Mouse (Mus musculus): Measurements from ENCODE around the gene Mpo. TPM values are rescaled to one million over a fixed set of nuclear protein-coding genes. Genes with fewer than 3 reads are reported as not detected.
A peak's percentile ranks its signal among the peaks of the same experiment; 100 is the strongest.

The Mpo gene
- polyA plus RNA-seq, 1 experiment from 2014 or later, result not detected

- ChIA-PET CTCF (interaction anchor here (1.4 kb wide), 1 partner anchor 59 kb away, joined by 3 read pairs; no protein-coding TSS in a partner anchor), POLR2A (no interaction called here)
- ATAC-seq, result no peak
- H3K27me3 ChIP-seq, result peaks cover 29% of the 10 kb centered on the region
- in situ Hi-C loops (cut with MboI; ENCODE audit: low pct_unique_long_range_greater_than_20kb), result no loop called here
- TF ChIP-seq CTCF (IDR thresholded peaks at IDR 0.05), result no peak
- no peak for DNase-seq (ENCODE audit: low read depth, low spot score)
Measured at GRCm38 (mm10) chr11:87807433-87807832, 14.1 kb downstream of the Mpo start.

- ChIA-PET CTCF (no interaction called here), POLR2A (no interaction called here)
- DNase-seq (ENCODE audit: low read depth, low spot score) (no peak), ATAC-seq (no peak)
- no peak for TF ChIP-seq CTCF (IDR thresholded peaks at IDR 0.05)
- in situ Hi-C loops (cut with MboI; ENCODE audit: low pct_unique_long_range_greater_than_20kb), result no loop called here
- peaks cover 34% of the 10 kb centered on the region for H3K27me3 ChIP-seq
Measured at GRCm38 (mm10) chr11:87808236-87808635, 14.9 kb downstream of the Mpo start.

- POLR2A ChIA-PET, result no interaction called here
- CTCF ChIA-PET, result no interaction called here
- in situ Hi-C loops (cut with MboI; ENCODE audit: low pct_unique_long_range_greater_than_20kb), result no loop called here
- ATAC-seq, result no peak
- no peak for TF ChIP-seq CTCF (IDR thresholded peaks at IDR 0.05)
- H3K27me3 ChIP-seq, result peaks cover 49% of the 10 kb centered on the region
- DNase-seq (ENCODE audit: low read depth, low spot score), result no peak
Measured at GRCm38 (mm10) chr11:87811396-87811795, 18.0 kb downstream of the Mpo start.

- ChIA-PET POLR2A (no interaction called here), CTCF (interaction anchor here (2.6 kb wide), 1 partner anchor 9 kb away, joined by 10 read pairs; no protein-coding TSS in a partner anchor)
- DNase-seq (ENCODE audit: low read depth, low spot score) (no peak), ATAC-seq (no peak)
- in situ Hi-C loops (cut with MboI; ENCODE audit: low pct_unique_long_range_greater_than_20kb), result no loop called here
- TF ChIP-seq CTCF (IDR thresholded peaks at IDR 0.05), result no peak
- H3K27me3 ChIP-seq, result peaks cover 53% of the 10 kb centered on the region
Measured at GRCm38 (mm10) chr11:87814831-87815230, 21.4 kb downstream of the Mpo start.

- DNase-seq (ENCODE audit: low read depth, low spot score) (no peak), ATAC-seq (no peak)
- in situ Hi-C loops (cut with MboI; ENCODE audit: low pct_unique_long_range_greater_than_20kb), result no loop called here
- CTCF ChIA-PET, result interaction anchor here (1.2 to 2.6 kb wide), 2 partner anchors 11 to 16 kb away, joined by 3 to 10 read pairs; no protein-coding TSS in a partner anchor
- peak; percentile 77 for TF ChIP-seq CTCF (IDR thresholded peaks at IDR 0.05)
- POLR2A ChIA-PET, result no interaction called here
- peaks cover 49% of the 10 kb centered on the region for H3K27me3 ChIP-seq
Measured at GRCm38 (mm10) chr11:87816707-87817442, 23.5 kb downstream of the Mpo start.

- ChIA-PET CTCF (interaction anchor here (1.2 kb wide), 1 partner anchor 16 kb away, joined by 3 read pairs; no protein-coding TSS in a partner anchor), POLR2A (no interaction called here)
- DNase-seq (ENCODE audit: low read depth, low spot score) (no peak), ATAC-seq (no peak)
- no peak for TF ChIP-seq CTCF (IDR thresholded peaks at IDR 0.05)
- in situ Hi-C loops (cut with MboI; ENCODE audit: low pct_unique_long_range_greater_than_20kb), result no loop called here
- H3K27me3 ChIP-seq, result peaks cover 51% of the 10 kb centered on the region
Measured at GRCm38 (mm10) chr11:87817443-87817773, 24.0 kb downstream of the Mpo start.

GRCm38 (mm10) chr11:87821502-87821901, 28.1 kb downstream of the Mpo start:
- peaks cover 64% of the 10 kb centered on the region for H3K27me3 ChIP-seq
- no peak for ATAC-seq
- no peak for DNase-seq (ENCODE audit: low read depth, low spot score)
- in situ Hi-C loops (cut with MboI; ENCODE audit: low pct_unique_long_range_greater_than_20kb), result no loop called here
- ChIA-PET CTCF (interaction anchor here (1.2 kb wide), 1 partner anchor 206 kb away, joined by 3 read pairs; no protein-coding TSS in a partner anchor), POLR2A (no interaction called here)
- no peak for TF ChIP-seq CTCF (IDR thresholded peaks at IDR 0.05)

GRCm38 (mm10) chr11:87828239-87828900, 35.0 kb downstream of the Mpo start, which contains the start of gene Lpo:
Gene Lpo (minus strand): TSS chr11:87828289.
- ATAC-seq (no peak), DNase-seq (ENCODE audit: low read depth, low spot score) (no peak)
- TF ChIP-seq CTCF (IDR thresholded peaks at IDR 0.05), result no peak
- ChIA-PET POLR2A (interaction anchor here (0.6 kb wide), 1 partner anchor 12 kb away, joined by 4 read pairs; no protein-coding TSS in a partner anchor), CTCF (no interaction called here)
- in situ Hi-C loops (cut with MboI; ENCODE audit: low pct_unique_long_range_greater_than_20kb), result no loop called here
- peaks cover 44% of the 10 kb centered on the region for H3K27me3 ChIP-seq

GRCm38 (mm10) chr11:87840676-87841075, 47.3 kb downstream of the Mpo start:
- DNase-seq (ENCODE audit: low read depth, low spot score) (no peak), ATAC-seq (no peak)
- in situ Hi-C loops (cut with MboI; ENCODE audit: low pct_unique_long_range_greater_than_20kb), result no loop called here
- ChIA-PET POLR2A (interaction anchor here (0.6 kb wide), 1 partner anchor 12 kb away, joined by 4 read pairs; no protein-coding TSS in a partner anchor), CTCF (no interaction called here)
- peaks cover 19% of the 10 kb centered on the region for H3K27me3 ChIP-seq
- TF ChIP-seq CTCF (IDR thresholded peaks at IDR 0.05), result no peak

- ChIA-PET POLR2A (no interaction called here), CTCF (no interaction called here)
- H3K27me3 ChIP-seq, result peaks cover 16% of the 10 kb centered on the region
- no peak for DNase-seq (ENCODE audit: low read depth, low spot score)
- TF ChIP-seq CTCF (IDR thresholded peaks at IDR 0.05), result no peak
- ATAC-seq, result no peak
- in situ Hi-C loops (cut with MboI; ENCODE audit: low pct_unique_long_range_greater_than_20kb), result no loop called here
Measured at GRCm38 (mm10) chr11:87841436-87841835, 48.1 kb downstream of the Mpo start.

- POLR2A ChIA-PET, result no interaction called here
- in situ Hi-C loops (cut with MboI; ENCODE audit: low pct_unique_long_range_greater_than_20kb), result no loop called here
- no peak for ATAC-seq
- no peak for DNase-seq (ENCODE audit: low read depth, low spot score)
- no peak for TF ChIP-seq CTCF (IDR thresholded peaks at IDR 0.05)
- CTCF ChIA-PET, result no interaction called here
- H3K27me3 ChIP-seq, result peaks cover 2% of the 10 kb centered on the region
Measured at GRCm38 (mm10) chr11:87846968-87847600, 53.7 kb downstream of the Mpo start.

Measured in Patski (cell line).